Mouse (Mus musculus): ENCODE measurements at regions not wholly inside any gene's neighbourhood (a gene's known extent, or its start where the extent isn't known, plus 50 kb on each side); places are given as distances from the start of the nearest gene placed in this dataset.

- H3K9ac ChIP-seq (ENCODE audit: low read length): no peak overlapping the region
- H3K36me3 ChIP-seq (ENCODE audit: control insufficient read depth, insufficient read depth, low read length): no peaks in the 10 kb centered on the region
- no peak overlapping the region for H3K27ac ChIP-seq (replicated peaks)
- H3K9me3 ChIP-seq (ENCODE audit: control insufficient read depth, low read length): no peaks in the 10 kb centered on the region
- WGBS: 92% methylated on average over 1 of the region's 1 CpGs
- no peak overlapping the region for H3K4me3 ChIP-seq (ENCODE audit: low read depth, low read length)
- H3K4me1 ChIP-seq (replicated peaks; ENCODE audit: control insufficient read depth, insufficient read depth): no peaks in the 10 kb centered on the region
- no peak overlapping the region for H3K4me2 ChIP-seq (replicated peaks; ENCODE audit: low read depth)
- ATAC-seq (ENCODE audit: low FRiP score, low TSS enrichment) (no peak), DNase-seq (ENCODE audit: low spot score) (no peak)
- no peaks in the 10 kb centered on the region for H3K27me3 ChIP-seq (ENCODE audit: control insufficient read depth, insufficient read depth, low read length)
- no peak for TF ChIP-seq EP300 (optimal IDR thresholded peaks at IDR 0.05)
- TF ChIP-seq CTCF (IDR thresholded peaks at IDR 0.05; ENCODE audit: low read depth): no peak
Measured at GRCm38 (mm10) chr6:13384469-13384868, 159.7 kb upstream of the Vwde start.

DNA sequence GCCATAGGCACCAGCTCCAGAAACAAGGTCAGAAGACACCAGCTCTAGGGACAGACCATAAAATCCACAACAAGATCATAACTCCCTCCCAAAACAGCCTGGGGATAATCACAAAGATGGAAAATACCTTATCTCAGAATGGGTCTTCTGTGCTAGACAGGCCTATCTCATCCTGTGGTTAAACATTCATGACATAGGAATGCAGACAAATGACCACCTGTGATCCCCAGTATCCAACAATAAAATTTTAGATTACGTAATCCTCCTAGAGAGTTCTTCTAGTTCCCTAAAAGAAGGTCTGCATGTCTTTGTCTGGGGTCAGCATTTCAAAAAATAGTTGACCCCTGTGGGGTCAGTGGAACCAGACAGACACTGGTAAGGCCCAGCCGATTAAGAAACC lies 158.4 kb upstream of the Vwde start:
- H3K4me1 ChIP-seq (replicated peaks; ENCODE audit: control insufficient read depth, insufficient read depth): no peaks in the 10 kb centered on the region
- no peak for TF ChIP-seq EP300 (optimal IDR thresholded peaks at IDR 0.05)
- TF ChIP-seq CTCF (IDR thresholded peaks at IDR 0.05; ENCODE audit: low read depth): no peak
- no peak overlapping the region for H3K4me2 ChIP-seq (replicated peaks; ENCODE audit: low read depth)
- no peak overlapping the region for H3K27ac ChIP-seq (replicated peaks)
- H3K27me3 ChIP-seq (ENCODE audit: control insufficient read depth, insufficient read depth, low read length): no peaks in the 10 kb centered on the region
- WGBS: 76% methylated on average over 2 of the region's 2 CpGs
- no peak overlapping the region for H3K4me3 ChIP-seq (ENCODE audit: low read depth, low read length)
- no peak overlapping the region for H3K9ac ChIP-seq (ENCODE audit: low read length)
- H3K9me3 ChIP-seq (ENCODE audit: control insufficient read depth, low read length): no peaks in the 10 kb centered on the region
- H3K36me3 ChIP-seq (ENCODE audit: control insufficient read depth, insufficient read depth, low read length): no peaks in the 10 kb centered on the region
- no peak for DNase-seq (ENCODE audit: low spot score)
- no peak for ATAC-seq (ENCODE audit: low FRiP score, low TSS enrichment)

DNA sequence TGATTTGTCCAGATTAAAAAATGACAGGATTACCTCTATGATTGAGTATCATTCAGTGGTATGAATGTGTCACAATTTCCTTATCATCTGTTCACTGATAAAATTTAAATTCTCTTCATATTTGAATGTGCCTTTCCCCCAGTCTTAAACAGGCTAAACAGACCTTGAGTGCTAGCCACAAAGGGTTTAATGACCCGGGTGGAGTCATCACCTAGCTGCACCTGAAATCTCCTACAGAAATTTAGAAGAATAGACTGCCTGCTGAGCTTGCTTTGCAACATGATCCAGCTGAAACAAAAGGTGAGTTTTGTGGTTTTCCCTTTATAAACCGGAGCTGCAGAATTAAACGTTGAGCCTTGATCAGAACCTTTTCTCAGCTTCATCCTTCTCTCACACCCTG lies 156.1 kb upstream of the Vwde start:
- H3K9ac ChIP-seq (ENCODE audit: low read length): no peak overlapping the region
- 46% methylated on average over 3 of the region's 3 CpGs for WGBS
- no peak for ATAC-seq (ENCODE audit: low FRiP score, low TSS enrichment)
- no peaks in the 10 kb centered on the region for H3K9me3 ChIP-seq (ENCODE audit: control insufficient read depth, low read length)
- no peak overlapping the region for H3K4me3 ChIP-seq (ENCODE audit: low read depth, low read length)
- no peaks in the 10 kb centered on the region for H3K36me3 ChIP-seq (ENCODE audit: control insufficient read depth, insufficient read depth, low read length)
- H3K27me3 ChIP-seq (ENCODE audit: control insufficient read depth, insufficient read depth, low read length): no peaks in the 10 kb centered on the region
- DNase-seq (ENCODE audit: low spot score): no peak
- H3K27ac ChIP-seq (replicated peaks): no peak overlapping the region
- H3K4me1 ChIP-seq (replicated peaks; ENCODE audit: control insufficient read depth, insufficient read depth): no peaks in the 10 kb centered on the region
- no peak for TF ChIP-seq EP300 (optimal IDR thresholded peaks at IDR 0.05)
- no peak for TF ChIP-seq CTCF (IDR thresholded peaks at IDR 0.05; ENCODE audit: low read depth)
- no peak overlapping the region for H3K4me2 ChIP-seq (replicated peaks; ENCODE audit: low read depth)

GRCm38 (mm10) chr6:13379727-13380126 lies 155.0 kb upstream of the Vwde start:
- no peaks in the 10 kb centered on the region for H3K9me3 ChIP-seq (ENCODE audit: control insufficient read depth, low read length)
- H3K4me1 ChIP-seq (replicated peaks; ENCODE audit: control insufficient read depth, insufficient read depth): no peaks in the 10 kb centered on the region
- H3K4me3 ChIP-seq (ENCODE audit: low read depth, low read length): no peak overlapping the region
- no peaks in the 10 kb centered on the region for H3K36me3 ChIP-seq (ENCODE audit: control insufficient read depth, insufficient read depth, low read length)
- no peak overlapping the region for H3K27ac ChIP-seq (replicated peaks)
- no peak overlapping the region for H3K9ac ChIP-seq (ENCODE audit: low read length)
- no peaks in the 10 kb centered on the region for H3K27me3 ChIP-seq (ENCODE audit: control insufficient read depth, insufficient read depth, low read length)
- TF ChIP-seq CTCF (IDR thresholded peaks at IDR 0.05; ENCODE audit: low read depth) (no peak), EP300 (optimal IDR thresholded peaks at IDR 0.05) (no peak)
- no peak overlapping the region for H3K4me2 ChIP-seq (replicated peaks; ENCODE audit: low read depth)
- no peak for DNase-seq (ENCODE audit: low spot score)
- ATAC-seq (ENCODE audit: low FRiP score, low TSS enrichment): no peak

- TF ChIP-seq EP300 (optimal IDR thresholded peaks at IDR 0.05): no peak
- TF ChIP-seq CTCF (IDR thresholded peaks at IDR 0.05; ENCODE audit: low read depth): no peak
- no peak overlapping the region for H3K9ac ChIP-seq (ENCODE audit: low read length)
- H3K27ac ChIP-seq (replicated peaks): no peak overlapping the region
- no peak for DNase-seq (ENCODE audit: low spot score)
- H3K4me3 ChIP-seq (ENCODE audit: low read depth, low read length): no peak overlapping the region
- ATAC-seq (ENCODE audit: low FRiP score, low TSS enrichment): no peak
- no peaks in the 10 kb centered on the region for H3K4me1 ChIP-seq (replicated peaks; ENCODE audit: control insufficient read depth, insufficient read depth)
- no peaks in the 10 kb centered on the region for H3K9me3 ChIP-seq (ENCODE audit: control insufficient read depth, low read length)
- 76% methylated on average over 1 of the region's 1 CpGs for whole genome bisulfite sequencing
- no peak overlapping the region for H3K4me2 ChIP-seq (replicated peaks; ENCODE audit: low read depth)
- no peaks in the 10 kb centered on the region for H3K27me3 ChIP-seq (ENCODE audit: control insufficient read depth, insufficient read depth, low read length)
- no peaks in the 10 kb centered on the region for H3K36me3 ChIP-seq (ENCODE audit: control insufficient read depth, insufficient read depth, low read length)
Measured at GRCm38 (mm10) chr6:13373896-13374295, 149.1 kb upstream of the Vwde start.

- TF ChIP-seq EP300 (optimal IDR thresholded peaks at IDR 0.05) (no peak), CTCF (IDR thresholded peaks at IDR 0.05; ENCODE audit: low read depth) (no peak)
- H3K4me1 ChIP-seq (replicated peaks; ENCODE audit: control insufficient read depth, insufficient read depth): no peaks in the 10 kb centered on the region
- H3K27me3 ChIP-seq (ENCODE audit: control insufficient read depth, insufficient read depth, low read length): no peaks in the 10 kb centered on the region
- H3K36me3 ChIP-seq (ENCODE audit: control insufficient read depth, insufficient read depth, low read length): no peaks in the 10 kb centered on the region
- no peak overlapping the region for H3K27ac ChIP-seq (replicated peaks)
- no peak overlapping the region for H3K4me3 ChIP-seq (ENCODE audit: low read depth, low read length)
- DNase-seq (ENCODE audit: low spot score): no peak
- no peaks in the 10 kb centered on the region for H3K9me3 ChIP-seq (ENCODE audit: control insufficient read depth, low read length)
- H3K4me2 ChIP-seq (replicated peaks; ENCODE audit: low read depth): no peak overlapping the region
- no peak overlapping the region for H3K9ac ChIP-seq (ENCODE audit: low read length)
- no peak for ATAC-seq (ENCODE audit: low FRiP score, low TSS enrichment)
Measured at GRCm38 (mm10) chr6:13369709-13370296, 145.0 kb upstream of the Vwde start.

Measured in stomach, postnatal 0 days (tissue).